Mouse (Mus musculus) thymus, postnatal 0 days (tissue): ENCODE measurements around the gene Sema3b. TPM values are rescaled to one million over a fixed set of nuclear protein-coding genes. Genes with fewer than 3 reads are reported as not detected.
A peak's percentile ranks its signal among the peaks of the same experiment; 100 is the strongest.

Source experiments
- DNase-seq: peaks from one replicate; pipeline ENCODE4 v3.0.0-alpha.2; 2015; ENCODE audit warnings: low spot score
- polyA plus RNA-seq: library from polyadenylated mRNA; unstranded; fragments of >200 nt; fragmentation: Nextera tagmentation; extraction: Ambion mirVana; gene quantifications from 2 replicates; pipeline ENCODE4 v1.2.1, GENCODE M21; 2015

The Sema3b gene
- polyA plus RNA-seq = 1.4 and 1.8 TPM in 2 replicates

DNA sequence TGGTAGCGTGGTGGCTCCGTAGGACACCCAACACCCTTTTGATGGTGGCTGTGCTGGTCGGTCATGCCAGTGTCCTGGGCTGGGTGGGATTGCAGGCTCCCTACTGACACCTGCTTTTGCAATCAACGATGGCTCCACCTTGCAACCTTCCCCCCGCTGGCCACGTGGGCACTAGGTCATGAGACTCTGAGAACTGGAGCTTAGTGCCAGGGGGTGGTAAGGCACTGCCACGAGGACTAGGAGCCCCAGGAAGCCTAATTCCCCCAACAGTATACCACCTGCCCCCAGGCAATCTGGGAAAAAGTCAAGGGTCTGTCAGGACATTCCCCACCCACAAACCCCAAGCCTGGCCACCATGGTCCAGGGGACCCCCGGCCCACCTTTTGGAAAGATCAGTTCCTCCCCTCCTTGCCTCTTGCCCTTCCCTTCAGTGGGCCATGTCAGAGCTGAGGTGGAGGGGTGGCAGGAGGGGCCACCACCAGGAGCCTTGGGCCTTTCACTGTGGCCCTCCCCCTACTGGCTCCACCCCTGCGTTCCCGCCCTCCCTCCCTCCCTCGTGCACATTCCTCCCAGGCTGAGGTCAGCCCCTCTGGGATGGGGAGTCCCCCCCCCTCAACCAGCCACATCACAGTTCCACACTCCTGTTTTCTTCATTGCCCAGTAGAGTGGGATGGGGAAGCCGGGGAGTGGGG is at the start of gene Sema3b:
Sema3b (minus strand) TSS at position 489 of the 692 bp plus-strand sequence.
- DNase-seq = no peak

DNA sequence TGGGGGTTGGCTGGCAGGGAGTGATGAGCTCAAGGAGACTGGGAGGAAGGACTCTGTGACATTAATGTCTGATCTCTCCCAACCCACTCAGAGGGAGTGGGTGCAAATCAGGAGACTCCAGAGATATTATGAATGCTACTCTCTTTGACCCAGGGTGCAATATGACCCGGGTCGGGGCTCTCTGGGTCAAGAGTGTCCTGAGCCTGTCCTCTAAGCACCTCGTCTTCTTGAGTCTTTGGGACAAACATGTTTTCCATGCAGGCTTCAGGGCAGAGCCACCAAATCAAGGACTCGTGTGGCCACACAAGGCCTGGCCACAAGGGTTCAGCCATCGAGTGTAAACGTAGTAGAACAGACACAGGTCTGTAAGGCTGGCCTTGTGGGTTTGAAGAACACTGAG is 49.1 kb upstream of the Sema3b start:
- no peak for DNase-seq

DNA sequence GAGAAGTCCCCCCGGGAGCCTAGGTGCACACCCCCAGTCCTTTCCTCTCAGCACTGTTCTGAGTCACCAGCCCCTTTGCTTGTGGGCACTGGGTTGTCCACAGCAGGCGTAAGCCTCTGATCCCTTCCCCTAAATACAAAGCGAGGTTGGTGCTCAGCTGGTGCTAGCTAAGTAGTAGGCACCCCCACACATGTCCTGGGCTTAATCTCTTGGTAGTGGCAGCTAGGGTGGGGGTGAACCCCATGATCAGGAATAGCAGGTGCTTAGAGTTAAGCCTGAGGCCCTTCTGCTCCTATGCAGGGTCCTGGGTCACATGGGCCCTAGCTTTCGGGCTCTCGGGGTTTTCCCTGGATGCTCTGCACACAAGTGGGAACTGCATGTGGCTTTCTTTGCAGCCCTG is 48.1 kb upstream of the Sema3b start:
- no peak for DNase-seq

DNA sequence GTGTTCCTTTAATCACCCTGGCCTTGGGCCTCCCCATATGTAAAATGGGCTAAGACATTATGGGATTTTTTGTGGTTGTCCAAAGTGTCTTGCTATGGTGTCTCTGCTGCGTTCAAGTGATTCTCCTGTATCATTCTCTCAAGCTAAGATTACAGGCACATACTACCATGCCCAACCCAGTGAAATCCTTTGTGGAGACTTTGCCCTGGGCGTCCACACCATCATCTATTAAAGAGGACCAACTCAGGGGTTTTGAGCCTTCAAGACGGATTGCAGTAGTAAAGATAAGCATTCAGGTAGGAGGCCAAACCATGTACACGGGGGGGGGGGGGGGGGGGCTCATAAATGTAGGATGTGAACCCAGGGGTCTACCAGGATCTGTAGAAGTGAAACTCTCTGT is 45.6 kb upstream of the Sema3b start:
- DNase-seq = no peak

DNA sequence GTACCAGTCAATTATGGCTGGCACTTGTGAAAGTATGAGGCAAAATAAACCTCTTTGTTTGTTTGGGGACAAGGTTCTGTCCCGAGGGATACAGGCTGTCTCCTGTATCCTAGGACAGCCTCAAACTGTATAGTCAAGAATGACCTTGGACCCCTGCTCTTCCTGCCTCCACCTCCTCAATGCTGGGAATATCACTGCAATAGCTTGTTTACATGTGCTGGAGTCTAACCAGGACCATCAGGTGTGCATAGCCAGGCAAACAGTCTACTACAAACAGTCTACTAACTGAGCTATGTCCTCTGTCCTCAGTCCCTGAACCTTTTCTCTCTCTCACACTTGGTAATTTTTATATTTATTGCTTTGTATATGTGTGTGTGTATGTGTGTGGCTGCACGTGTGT is 44.4 kb upstream of the Sema3b start:
- no peak for DNase-seq

DNA sequence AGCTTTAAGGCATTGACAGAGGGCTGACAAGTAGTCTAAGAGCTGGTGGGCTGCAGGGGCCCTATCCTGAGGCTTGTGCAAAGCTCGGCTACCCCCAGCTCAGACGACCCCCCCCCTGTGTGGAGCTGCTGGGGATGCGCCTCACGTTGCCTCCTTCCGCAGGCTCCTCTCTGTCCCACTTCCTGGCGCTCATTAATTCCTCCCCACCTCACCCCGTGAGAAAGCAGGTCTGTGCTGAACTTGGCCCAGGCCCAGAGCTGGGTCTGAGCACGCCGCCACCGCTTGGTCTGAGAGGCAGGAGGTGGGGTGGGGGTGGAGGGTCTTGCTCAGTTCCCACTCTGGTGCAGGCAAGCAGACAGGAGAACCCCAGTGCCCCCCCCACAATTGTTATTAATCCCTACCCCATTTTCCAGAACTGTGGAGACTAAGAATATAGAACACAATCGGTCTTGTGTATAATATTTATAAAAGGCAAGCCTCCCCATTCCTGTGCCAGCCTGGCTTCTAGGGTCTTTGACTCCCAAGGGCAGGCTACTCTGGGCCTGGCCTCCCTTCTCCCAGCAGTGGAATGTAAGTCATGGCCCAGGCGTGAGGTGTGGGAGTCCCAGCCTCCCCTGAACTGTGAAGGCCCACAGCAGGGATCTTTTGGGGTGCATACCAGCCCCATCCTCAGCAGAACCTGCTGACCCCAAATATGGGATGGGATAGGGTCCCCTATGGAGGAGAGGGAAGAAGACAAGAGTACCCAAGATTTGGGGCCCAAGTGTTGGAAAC is 41.9 kb upstream of the Sema3b start:
- no peak for DNase-seq

DNA sequence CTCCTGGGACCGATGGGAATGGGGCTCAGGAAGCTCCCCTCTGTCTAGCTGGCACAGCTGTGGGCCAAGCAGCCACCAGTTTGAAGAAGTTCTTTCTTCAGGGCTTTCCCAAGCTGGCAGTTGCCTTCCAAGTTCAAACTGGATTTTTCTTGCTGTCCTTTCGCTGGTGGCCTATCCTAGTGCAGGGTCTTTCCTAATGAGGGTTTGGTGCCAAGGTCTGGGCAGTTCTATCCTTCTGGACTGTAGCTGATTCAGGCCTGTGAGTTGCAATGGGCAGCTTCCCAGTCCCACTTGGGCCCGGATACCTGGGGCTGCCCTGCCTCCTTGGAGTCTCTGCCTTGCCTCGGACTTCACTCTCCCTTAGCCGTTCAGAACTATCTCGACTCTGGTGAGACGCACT is 41.2 kb upstream of the Sema3b start:
- no peak for DNase-seq

DNA sequence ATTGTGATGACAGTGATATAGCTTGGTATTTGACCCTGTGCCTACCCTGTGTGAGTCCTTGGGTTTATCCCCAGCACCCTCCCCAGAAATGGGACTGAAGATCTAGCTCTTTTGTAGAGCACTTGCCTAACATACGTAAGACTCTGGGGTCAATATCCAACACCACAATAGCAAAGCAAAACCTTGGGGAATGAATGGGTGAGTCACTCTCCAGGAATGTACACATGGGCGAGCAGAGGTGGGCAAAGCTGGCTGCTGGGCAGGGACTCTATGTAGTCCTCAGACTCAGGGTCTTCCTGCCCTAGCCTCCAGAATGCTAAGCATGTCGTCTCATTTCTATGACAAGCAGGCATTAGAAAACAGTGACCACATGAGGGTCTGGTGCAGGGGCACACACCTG is 39.7 kb upstream of the Sema3b start:
- no peak for DNase-seq

DNA sequence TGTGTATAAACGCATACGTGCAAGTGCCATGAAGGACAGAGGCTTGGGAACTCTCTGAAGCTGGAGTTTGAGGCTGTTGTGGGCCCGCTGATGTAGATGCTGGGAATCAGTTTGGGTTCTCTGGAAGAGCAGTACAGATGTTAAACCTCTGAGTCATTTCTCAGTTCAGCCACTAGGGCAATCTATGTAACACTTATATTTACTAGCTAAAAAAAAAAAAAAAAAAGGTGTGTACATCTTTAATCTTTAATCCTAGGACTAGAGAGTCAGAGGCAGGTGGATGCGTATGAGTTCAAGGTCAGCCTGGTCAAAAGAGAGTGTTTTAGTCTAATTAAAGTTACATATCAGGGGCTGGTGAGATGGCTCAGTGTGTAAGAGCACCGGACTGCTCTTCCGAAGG is 37.9 kb upstream of the Sema3b start:
- DNase-seq = no peak

DNA sequence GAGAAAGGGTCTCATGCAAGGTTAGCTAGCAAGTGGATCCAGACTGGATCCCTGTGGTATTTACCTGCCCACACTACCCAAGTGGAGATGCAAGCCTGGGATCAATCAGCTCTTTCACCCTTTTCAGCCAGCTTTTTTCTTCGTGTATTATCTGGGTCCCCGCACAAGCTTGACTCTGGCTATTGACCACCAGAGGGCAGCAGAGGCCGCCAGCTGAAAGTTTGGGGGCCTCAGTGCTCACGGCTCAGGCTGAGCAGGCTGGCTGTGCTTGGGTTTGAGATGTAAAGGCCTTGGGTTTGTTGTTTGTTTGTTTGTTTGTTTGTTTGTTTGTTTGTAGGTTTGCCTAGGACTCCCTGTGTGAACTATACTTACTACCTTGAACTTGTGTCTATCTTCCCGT is 36.5 kb upstream of the Sema3b start:
- peak; percentile 85 for DNase-seq

DNA sequence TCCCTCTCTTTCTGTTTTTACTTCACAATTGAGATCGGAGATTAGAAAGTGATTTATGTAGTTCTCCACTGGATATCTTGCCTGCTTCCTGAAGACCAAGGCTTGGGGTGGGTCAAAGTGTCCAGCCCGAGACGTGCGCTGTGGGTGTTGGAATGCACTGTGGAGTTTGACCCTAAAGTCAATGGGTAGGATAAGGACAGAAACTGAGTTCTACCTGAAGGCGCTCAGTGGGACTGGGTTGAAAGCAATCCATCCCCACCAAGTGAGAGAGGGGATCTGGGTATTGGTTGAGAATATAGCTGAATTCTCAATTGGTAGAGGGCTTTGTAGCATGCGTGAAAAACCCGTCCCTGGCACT is 36.1 kb upstream of the Sema3b start:
- no peak for DNase-seq

DNA sequence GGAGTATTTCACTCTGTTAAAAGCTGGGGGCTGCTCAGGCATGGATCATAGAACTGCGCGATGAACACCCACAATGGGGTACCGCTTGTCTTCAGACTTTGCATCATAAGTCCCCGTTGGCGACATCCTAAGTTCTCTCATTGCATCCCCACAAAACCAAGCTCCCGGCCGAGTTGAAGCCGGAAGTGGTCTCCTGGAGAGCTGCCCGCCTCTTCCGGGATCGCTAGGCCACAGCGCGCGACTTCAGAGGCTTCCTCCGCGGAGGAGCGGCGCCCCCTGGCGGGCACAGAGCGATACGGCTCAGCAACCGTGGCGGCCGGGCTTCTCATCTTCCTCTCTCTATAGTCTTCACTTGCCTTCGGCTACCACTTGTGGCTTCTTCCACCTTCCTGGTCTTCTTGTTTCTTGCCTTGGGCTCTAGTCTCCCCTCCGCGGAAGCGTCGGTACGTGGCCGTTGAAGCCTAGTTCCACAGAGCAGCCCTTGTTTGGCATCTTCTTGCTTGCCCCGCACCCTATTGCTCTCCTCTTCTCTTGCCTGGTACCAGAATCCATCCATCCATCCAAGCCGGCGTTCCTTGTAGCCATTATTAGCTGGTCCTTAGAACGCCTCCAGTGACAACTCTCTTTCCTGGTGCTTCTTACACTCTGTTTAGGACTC is 35.6 kb upstream of the Sema3b start:
- peak; percentile 96 for DNase-seq

DNA sequence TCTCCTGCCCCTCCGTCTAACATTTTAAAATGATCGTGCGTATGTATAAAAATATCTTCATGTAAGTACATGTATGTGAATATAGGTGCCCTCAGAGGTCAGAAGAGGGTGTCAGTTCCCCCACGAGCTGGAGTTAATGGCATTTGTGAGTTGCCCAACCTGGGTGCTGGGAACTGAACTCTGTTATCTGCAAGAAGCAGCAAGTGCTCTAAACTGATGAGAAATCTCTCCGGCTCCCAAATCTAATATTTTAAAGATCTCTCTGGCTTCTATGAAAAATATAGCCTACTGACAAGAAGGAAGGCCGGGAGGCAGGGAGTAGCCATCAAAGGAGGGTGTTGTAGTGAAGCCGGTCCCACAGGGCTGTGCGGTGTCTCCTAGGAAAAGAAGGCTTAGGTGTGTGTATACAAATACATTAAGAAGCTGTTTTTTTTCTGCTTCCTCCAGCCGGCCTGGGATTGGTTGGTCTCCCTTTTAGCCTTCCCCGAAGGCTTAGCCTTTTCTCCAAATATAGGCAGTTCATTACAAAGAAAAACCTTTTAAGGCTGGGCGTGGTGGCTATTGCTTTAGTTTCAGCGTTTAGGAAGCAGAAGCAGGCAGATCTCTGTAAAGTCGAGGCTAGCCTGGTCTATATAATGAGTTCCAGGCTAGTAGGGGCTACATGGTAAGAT is 34.6 kb upstream of the Sema3b start:
- DNase-seq = no peak

DNA sequence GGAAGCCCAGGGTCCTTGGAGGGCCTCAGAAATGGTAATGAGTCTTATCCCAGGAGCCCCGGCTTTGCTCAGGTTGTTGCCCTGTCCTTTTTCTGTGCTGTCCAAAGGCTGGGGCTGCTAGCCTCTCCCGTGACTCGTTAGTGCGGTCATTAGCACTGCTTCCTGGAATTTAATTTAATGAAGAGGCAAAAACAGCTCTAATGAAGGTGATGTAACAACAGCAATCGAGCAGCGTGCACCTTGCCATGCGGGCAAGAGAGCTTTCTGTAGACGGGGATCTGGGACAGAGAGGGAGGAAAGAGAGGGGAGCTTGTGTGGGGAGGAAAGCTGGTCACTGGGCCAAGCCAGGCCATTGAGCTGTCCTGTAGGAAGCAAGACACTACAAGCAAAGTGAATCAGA is 32.6 kb upstream of the Sema3b start:
- no peak for DNase-seq

DNA sequence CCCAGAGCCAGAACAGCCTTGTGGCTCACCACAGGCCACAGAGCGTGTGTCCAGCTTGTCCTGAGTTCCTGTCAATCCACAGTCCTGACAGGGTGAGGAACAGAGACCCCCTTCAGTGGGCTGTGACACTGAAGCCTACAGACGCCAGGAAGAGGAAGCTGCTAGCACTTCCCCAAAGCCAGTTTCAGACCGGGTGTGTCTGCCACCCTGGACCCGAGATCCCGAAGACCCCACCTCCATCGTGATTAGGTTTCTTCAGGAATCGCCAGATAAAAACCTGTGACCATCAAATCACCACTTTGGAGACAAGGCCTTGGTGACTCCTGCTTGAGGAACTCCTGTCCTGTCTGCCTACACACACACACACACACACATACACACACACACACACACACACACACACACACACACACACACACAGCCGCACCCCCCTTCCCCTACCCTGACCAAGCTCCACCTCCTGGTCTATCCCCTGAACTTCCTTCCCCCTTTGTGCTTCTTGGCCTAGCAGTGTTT is 31.3 kb upstream of the Sema3b start:
- peak; percentile 39 for DNase-seq

DNA sequence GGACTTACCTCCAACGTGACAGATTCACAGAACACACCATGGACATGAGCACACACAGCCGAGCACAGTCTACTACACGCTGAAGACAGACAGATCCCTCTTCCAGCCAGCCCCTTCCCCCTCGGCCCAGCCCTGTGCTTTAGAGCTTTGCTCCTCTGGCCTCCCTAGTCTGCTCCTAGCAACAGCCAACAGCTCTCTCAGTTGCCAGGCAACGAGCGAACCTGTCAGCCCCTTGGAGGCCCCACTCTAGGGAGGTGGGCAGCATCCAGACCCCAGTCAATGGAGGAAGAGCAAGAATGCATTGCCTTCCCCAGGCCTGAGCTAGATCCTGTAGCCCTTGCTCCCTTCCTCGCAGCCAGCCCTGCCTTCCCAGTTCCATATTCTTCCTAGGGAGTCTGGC is 28.0 kb upstream of the Sema3b start:
- no peak for DNase-seq

DNA sequence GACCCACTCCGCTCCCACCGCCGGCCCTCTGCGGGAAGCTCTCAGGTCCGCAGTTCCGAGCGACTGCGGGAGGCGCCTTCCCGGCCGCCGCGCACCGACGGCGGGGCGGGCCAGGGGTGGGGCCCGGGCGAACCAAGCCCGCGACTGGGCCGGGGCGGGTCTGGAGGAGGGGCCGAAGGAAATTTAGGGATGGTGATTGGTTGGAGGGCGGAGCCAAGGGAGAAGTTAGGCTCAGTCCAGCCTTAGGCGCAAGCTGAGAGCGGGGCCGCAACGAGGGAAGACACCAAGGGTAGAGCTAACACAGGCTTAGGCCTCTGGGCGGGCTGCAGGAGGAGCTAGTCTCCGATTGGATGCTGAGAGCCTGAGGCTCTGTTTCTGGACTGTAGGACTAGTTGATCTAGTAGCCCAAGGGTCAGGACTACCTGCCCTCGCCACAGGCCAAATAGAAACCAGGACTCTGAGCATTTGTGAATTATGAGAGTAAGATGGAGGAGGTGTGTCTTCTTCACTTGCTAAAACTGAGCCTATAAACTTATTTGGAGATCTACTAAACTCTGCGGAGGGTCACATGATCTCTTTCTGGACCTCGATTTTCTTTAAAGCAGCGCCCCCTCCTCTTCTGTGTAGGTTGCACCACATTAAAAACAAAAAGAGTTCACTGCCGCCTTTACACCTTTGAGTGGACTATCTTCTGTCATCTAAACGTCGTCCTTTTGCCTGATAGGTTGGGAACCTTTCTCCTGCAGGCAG is 26.4 kb upstream of the Sema3b start, which contains the start of gene Gnai2:
Gnai2 (minus strand) TSS at position 89 of the 750 bp plus-strand sequence.
- DNase-seq = peak; percentile 93

DNA sequence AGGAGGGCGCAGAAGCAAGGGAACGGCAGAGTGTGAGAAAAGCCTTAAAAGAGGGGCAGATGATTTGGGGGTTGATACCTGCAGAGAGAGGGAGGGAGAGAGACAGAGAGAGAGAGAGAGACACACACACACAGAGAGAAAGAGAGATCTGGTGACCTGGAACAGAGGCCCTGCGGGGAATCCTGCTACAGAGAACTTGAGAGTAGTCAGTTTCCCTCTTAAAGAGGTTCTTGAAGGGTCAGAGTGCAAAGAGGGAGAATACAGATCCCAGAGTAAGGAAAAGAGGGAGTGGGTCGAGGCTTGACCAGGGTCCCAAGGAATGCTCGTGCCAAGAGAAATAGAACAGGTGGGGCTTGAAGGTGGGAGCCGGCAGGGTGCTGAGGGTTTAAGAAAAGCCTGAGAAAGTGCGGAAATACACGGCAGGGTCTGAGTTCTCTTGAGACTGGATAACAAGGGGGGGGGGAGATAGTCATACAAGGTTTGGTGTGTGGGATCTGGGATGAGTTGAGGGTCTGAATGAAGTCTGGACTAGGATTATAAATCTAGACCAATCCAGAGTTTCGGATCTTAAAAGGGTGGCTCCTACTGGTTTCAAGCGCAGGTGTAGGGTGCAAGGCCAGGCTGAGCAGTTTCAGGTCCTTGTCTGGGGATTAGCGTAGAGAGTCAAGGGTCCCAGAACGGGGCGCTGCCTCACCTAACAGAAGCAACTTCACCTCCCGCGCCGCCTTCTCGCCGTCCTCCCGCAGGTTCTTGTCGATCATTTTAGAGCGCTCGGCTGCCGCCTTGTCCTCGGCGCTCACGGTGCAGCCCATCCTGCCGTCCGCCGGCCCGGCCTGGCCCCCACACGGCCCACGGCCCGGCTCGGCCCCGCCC is 25.6 kb upstream of the Sema3b start:
- DNase-seq = peak; percentile 39

DNA sequence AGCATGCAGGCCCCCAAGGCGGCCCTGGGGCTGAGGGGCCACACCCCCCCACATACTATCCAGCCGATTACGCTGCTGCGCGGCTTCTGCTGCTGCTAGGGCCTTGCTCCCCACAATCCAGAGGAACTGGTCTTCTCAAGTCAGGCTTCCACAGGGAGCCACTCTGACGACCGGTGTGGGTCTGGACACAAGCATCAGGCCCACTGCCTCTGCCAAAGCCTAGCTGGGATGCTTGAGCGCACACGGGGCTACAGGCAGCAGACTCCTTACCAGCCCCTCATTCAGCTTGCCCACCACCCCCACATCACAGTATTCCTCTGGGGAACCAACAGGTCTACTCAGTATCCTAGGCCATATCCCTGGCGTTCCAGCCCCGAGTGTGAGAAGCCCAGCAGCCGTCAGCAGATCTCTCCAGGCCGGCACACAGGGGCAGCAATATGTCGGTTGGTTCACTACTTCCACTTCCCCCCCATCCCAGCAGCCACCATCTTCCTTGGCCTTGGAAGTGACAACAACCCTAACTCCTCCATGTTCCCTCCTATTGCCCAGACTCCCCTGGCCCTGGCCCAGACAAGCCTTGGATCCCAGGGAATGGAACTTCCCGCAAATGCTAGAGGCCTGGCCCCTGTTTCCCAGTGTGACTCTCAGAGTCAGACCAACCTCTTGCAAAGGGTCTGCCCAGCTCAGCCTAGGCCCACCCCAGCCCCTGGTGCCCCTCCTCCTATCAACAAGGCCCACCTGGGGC is 24.8 kb upstream of the Sema3b start:
- peak; percentile 41 for DNase-seq
